Mouse (Mus musculus): Measurements from ENCODE around the gene Gnb1. TPM values are rescaled to one million over a fixed set of nuclear protein-coding genes. Genes with fewer than 3 reads are reported as not detected.

Gnb1 gene
- 438 TPM for polyA plus RNA-seq (2017; shearing (Covaris generic))

GRCm38 (mm10) chr4:155490990-155491504 lies at the start of gene Gnb1:
Gnb1 (plus strand) TSS chr4:155491361.

GRCm38 (mm10) chr4:155468952-155469351 lies 22.2 kb upstream of the Gnb1 start, which contains the start of gene Tmem52:
Tmem52 (plus strand) TSS chr4:155469114.

GRCm38 (mm10) chr4:155561661-155562442 lies 70.7 kb downstream of the Gnb1 start, which contains the start of gene Nadk:
Nadk (plus strand) TSS chr4:155562378.

GRCm38 (mm10) chr4:155601091-155601996 lies 110.2 kb downstream of the Gnb1 start, which contains the start of gene Slc35e2:
Slc35e2 (plus strand) TSS chr4:155601416.

Other genes starting within 250 kb of the Gnb1 start
- gene Faap20, start 241.6 kb upstream of the Gnb1 start, polyA plus RNA-seq (2017; shearing (Covaris generic)) = 51.6 TPM
- 30.7 TPM for gene Prkcz, start 130.0 kb upstream of the Gnb1 start, polyA plus RNA-seq (2017; shearing (Covaris generic))
- 0.32 TPM for gene Gabrd, start 93.2 kb upstream of the Gnb1 start, polyA plus RNA-seq (2017; shearing (Covaris generic))
- 3.9 TPM for gene Cfap74, start 82.2 kb upstream of the Gnb1 start, polyA plus RNA-seq (2017; shearing (Covaris generic))
- not detected for gene Tmem52, start 22.2 kb upstream of the Gnb1 start, polyA plus RNA-seq (2017; shearing (Covaris generic))
- 98.5 TPM for gene Nadk, start 71.0 kb downstream of the Gnb1 start, polyA plus RNA-seq (2017; shearing (Covaris generic))
- 25.6 TPM for gene Slc35e2, start 110.1 kb downstream of the Gnb1 start, polyA plus RNA-seq (2017; shearing (Covaris generic))
- 793 TPM for gene Cdk11b, start 133.5 kb downstream of the Gnb1 start, polyA plus RNA-seq (2017; shearing (Covaris generic))
- not detected for gene Gm10563, start 154.0 kb downstream of the Gnb1 start, polyA plus RNA-seq (2017; shearing (Covaris generic))
- gene Mmp23, start 162.0 kb downstream of the Gnb1 start, polyA plus RNA-seq (2017; shearing (Covaris generic)) = not detected
- gene Mib2, start 177.8 kb downstream of the Gnb1 start, polyA plus RNA-seq (2017; shearing (Covaris generic)) = 48.6 TPM
- 11.6 TPM for gene Fndc10, start 203.0 kb downstream of the Gnb1 start, polyA plus RNA-seq (2017; shearing (Covaris generic))
- gene Ssu72, start 213.4 kb downstream of the Gnb1 start, polyA plus RNA-seq (2017; shearing (Covaris generic)) = 83.3 TPM
- 0.11 TPM for gene Tmem240, start 243.4 kb downstream of the Gnb1 start, polyA plus RNA-seq (2017; shearing (Covaris generic))

Data from effector memory CD4-positive, alpha-beta T cell, adult 5 months (primary cell).